Mouse (Mus musculus) hindbrain, embryonic 16.5 days (tissue): Measurements from ENCODE around the gene Golga4. TPM values are rescaled to one million over a fixed set of nuclear protein-coding genes. Genes with fewer than 3 reads are reported as not detected.

Experiments used
- ATAC-seq: fragments of 200-750 bp; cut with Nextera tagmentation; 2 replicates; pipeline ENCODE4 v1.8.0; 2017; ENCODE audit warnings: moderate TSS enrichment, moderate library complexity
- H3K27ac ChIP-seq: fragments of 300-500 bp; sonication (generic); 2 replicates; pipeline ENCODE4 v1.5.1; 2014; ENCODE audit warnings: low read depth, mild to moderate bottlenecking, control low read depth, low read length, moderate library complexity
- H3K27me3 ChIP-seq: fragments of 300-500 bp; sonication (generic); replicated peaks from 2 replicates; pipeline ENCODE4 v1.6.1; 2014; ENCODE audit warnings: low read length; ENCODE audit not compliant: control insufficient read depth, insufficient read depth
- H3K36me3 ChIP-seq: fragments of 300-500 bp; sonication (generic); 2 replicates; pipeline ENCODE4 v1.6.1; 2014; ENCODE audit warnings: mild to moderate bottlenecking, low read length, moderate library complexity, mixed read lengths; ENCODE audit not compliant: control insufficient read depth, insufficient read depth
- H3K4me1 ChIP-seq: fragments of 300-500 bp; sonication (generic); 2 replicates; pipeline ENCODE4 v1.6.1; 2014; ENCODE audit warnings: low read depth, low read length; ENCODE audit not compliant: control insufficient read depth, insufficient read depth
- H3K4me2 ChIP-seq: fragments of 300-500 bp; sonication (generic); 2 replicates; pipeline ENCODE4 v1.6.1; 2014; ENCODE audit warnings: mild to moderate bottlenecking, low read length, control low read depth, moderate library complexity
- H3K4me3 ChIP-seq: fragments of 300-500 bp; sonication (generic); 2 replicates; pipeline ENCODE4 v1.5.1; 2014; ENCODE audit warnings: mild to moderate bottlenecking, low read length, control low read depth, moderate library complexity
- H3K9ac ChIP-seq: fragments of 300-500 bp; sonication (generic); 2 replicates; pipeline ENCODE4 v1.6.1; 2014; ENCODE audit warnings: low read depth, mild to moderate bottlenecking, control low read depth, low read length, moderate library complexity
- H3K9me3 ChIP-seq: fragments of 300-500 bp; sonication (generic); 2 replicates; pipeline ENCODE4 v1.6.1; 2014; ENCODE audit warnings: mild to moderate bottlenecking, low read length, moderate library complexity; ENCODE audit not compliant: control insufficient read depth
- WGBS: fragments of 180-500 bp; shearing (Covaris S2); extraction: QIAGEN DNeasy Blood & Tissue Kit; methylation state at CpG from one replicate; pipeline ENCODE4 v1.1.7; 2014; 5-methylcytosine and 5-hydroxymethylcytosine counted together
- polyA plus RNA-seq: library from polyadenylated mRNA; unstranded; fragments of >200 nt; fragmentation: Nextera tagmentation; extraction: Ambion mirVana; gene quantifications from 2 replicates; pipeline ENCODE4 v1.2.1, GENCODE M21; 2015

The Golga4 gene
- polyA plus RNA-seq, 1 experiment from 2014 or later = 36.5 TPM

- Histone ChIP-seq H3K4me3 (no peak overlapping the region), H3K36me3 (no peaks in the 10 kb centered on the region), H3K27me3 (no peaks in the 10 kb centered on the region; the same call in 1 of the 2 replicates), H3K4me2 (no peak overlapping the region), H3K9ac (no peak overlapping the region), H3K9me3 (no peaks in the 10 kb centered on the region), H3K27ac (no peak overlapping the region), H3K4me1 (no peaks in the 10 kb centered on the region)
- no peak for ATAC-seq
- WGBS = 93% methylated on average over 3 of the region's 3 CpGs
Measured at GRCm38 (mm10) chr9:118618732-118619250, 112.7 kb downstream of the Golga4 start.

- H3K4me1 ChIP-seq = no peaks in the 10 kb centered on the region
- no peaks in the 10 kb centered on the region for H3K9me3 ChIP-seq
- no peak overlapping the region for H3K27ac ChIP-seq
- no peak overlapping the region for H3K4me3 ChIP-seq
- ATAC-seq = no peak
- H3K9ac ChIP-seq = no peak overlapping the region
- no peaks in the 10 kb centered on the region for H3K36me3 ChIP-seq
- no peaks in the 10 kb centered on the region; the same call in 1 of the 2 replicates for H3K27me3 ChIP-seq
- WGBS = 57% methylated on average over 4 of the region's 4 CpGs
- no peak overlapping the region for H3K4me2 ChIP-seq
Measured at GRCm38 (mm10) chr9:118620807-118621206, 114.7 kb downstream of the Golga4 start.

GRCm38 (mm10) chr9:118621691-118622090 lies 115.6 kb downstream of the Golga4 start:
- Histone ChIP-seq H3K4me2 (no peak overlapping the region), H3K27ac (no peak overlapping the region), H3K36me3 (no peaks in the 10 kb centered on the region), H3K27me3 (no peaks in the 10 kb centered on the region; the same call in 1 of the 2 replicates), H3K4me3 (no peak overlapping the region), H3K9me3 (no peaks in the 10 kb centered on the region), H3K4me1 (no peaks in the 10 kb centered on the region), H3K9ac (no peak overlapping the region)
- WGBS = 93% methylated on average over 6 of the region's 6 CpGs
- no peak for ATAC-seq

- H3K4me2 ChIP-seq = no peak overlapping the region
- WGBS = 78% methylated on average over 18 of the region's 18 CpGs
- ATAC-seq = no peak
- no peaks in the 10 kb centered on the region for H3K4me1 ChIP-seq
- H3K4me3 ChIP-seq = no peak overlapping the region
- no peaks in the 10 kb centered on the region; the same call in 1 of the 2 replicates for H3K27me3 ChIP-seq
- H3K9ac ChIP-seq = no peak overlapping the region
- no peaks in the 10 kb centered on the region for H3K36me3 ChIP-seq
- H3K27ac ChIP-seq = no peak overlapping the region
- H3K9me3 ChIP-seq = no peaks in the 10 kb centered on the region
Measured at GRCm38 (mm10) chr9:118622376-118623166, 116.5 kb downstream of the Golga4 start.

- Histone ChIP-seq H3K36me3 (no peaks in the 10 kb centered on the region), H3K4me2 (no peak overlapping the region), H3K4me3 (no peak overlapping the region), H3K9ac (no peak overlapping the region), H3K9me3 (no peaks in the 10 kb centered on the region), H3K27me3 (no peaks in the 10 kb centered on the region; the same call in 1 of the 2 replicates), H3K4me1 (no peaks in the 10 kb centered on the region), H3K27ac (no peak overlapping the region)
- no peak for ATAC-seq
- WGBS = 69% methylated on average over 9 of the region's 9 CpGs
Measured at GRCm38 (mm10) chr9:118623483-118623882, 117.4 kb downstream of the Golga4 start.

GRCm38 (mm10) chr9:118624146-118624545 lies 118.1 kb downstream of the Golga4 start:
- Histone ChIP-seq H3K4me3 (no peak overlapping the region), H3K9ac (no peak overlapping the region), H3K27ac (no peak overlapping the region), H3K4me2 (no peak overlapping the region), H3K9me3 (no peaks in the 10 kb centered on the region), H3K4me1 (no peaks in the 10 kb centered on the region), H3K27me3 (no peaks in the 10 kb centered on the region; the same call in 1 of the 2 replicates), H3K36me3 (no peaks in the 10 kb centered on the region)
- no peak for ATAC-seq
- WGBS = 49% methylated on average over 7 of the region's 7 CpGs

- Histone ChIP-seq H3K4me1 (no peaks in the 10 kb centered on the region), H3K4me3 (no peak overlapping the region), H3K9me3 (no peaks in the 10 kb centered on the region), H3K4me2 (no peak overlapping the region), H3K36me3 (no peaks in the 10 kb centered on the region), H3K9ac (no peak overlapping the region), H3K27ac (no peak overlapping the region), H3K27me3 (no peaks in the 10 kb centered on the region)
- WGBS = 50% methylated on average over 6 of the region's 6 CpGs
- no peak for ATAC-seq
Measured at GRCm38 (mm10) chr9:118629763-118630379, 123.8 kb downstream of the Golga4 start.
